Mouse (Mus musculus) heart, embryonic 13.5 days (tissue): Measurements from ENCODE around the gene Zfp352. TPM values are rescaled to one million over a fixed set of nuclear protein-coding genes. Genes with fewer than 3 reads are reported as not detected.
"Not testable (repeated sequence)": the region's sequence is repeated elsewhere in the genome, so short reads cannot be mapped to it uniquely, and the experiment has no call there.

Experiments used
- ATAC-seq: fragments of 200-750 bp; cut with Nextera tagmentation; 2 replicates; pipeline ENCODE4 v1.8.0; 2017; ENCODE audit warnings: moderate TSS enrichment; ENCODE audit not compliant: insufficient number of reproducible peaks, low FRiP score, low TSS enrichment; ENCODE audit errors: extremely low read depth
- H3K27ac ChIP-seq: fragments of 300-500 bp; sonication (generic); replicated peaks from 2 replicates; pipeline ENCODE4 v1.5.1; 2015; ENCODE audit warnings: moderate library complexity, mild to moderate bottlenecking, inconsistent platforms
- H3K27me3 ChIP-seq: fragments of 300-500 bp; sonication (generic); replicated peaks from 2 replicates; pipeline ENCODE4 v1.6.1; 2015; ENCODE audit warnings: mild to moderate bottlenecking, inconsistent platforms
- H3K36me3 ChIP-seq: fragments of 300-500 bp; sonication (generic); 2 replicates; pipeline ENCODE4 v1.6.1; 2015; ENCODE audit warnings: mild to moderate bottlenecking, inconsistent platforms
- H3K4me1 ChIP-seq: fragments of 300-500 bp; sonication (generic); 2 replicates; pipeline ENCODE4 v1.6.1; 2015; ENCODE audit warnings: inconsistent platforms
- H3K4me2 ChIP-seq: fragments of 300-500 bp; sonication (generic); 2 replicates; pipeline ENCODE4 v1.6.1; 2015; ENCODE audit warnings: inconsistent platforms, mild to moderate bottlenecking, moderate library complexity
- H3K4me3 ChIP-seq: fragments of 300-500 bp; sonication (generic); 2 replicates; pipeline ENCODE4 v1.5.1; 2015; ENCODE audit warnings: moderate library complexity, mild to moderate bottlenecking, inconsistent platforms
- H3K9ac ChIP-seq: fragments of 300-500 bp; sonication (generic); 2 replicates; pipeline ENCODE4 v1.6.1; 2015; ENCODE audit warnings: inconsistent platforms, mild to moderate bottlenecking, moderate library complexity
- H3K9me3 ChIP-seq: fragments of 300-500 bp; sonication (generic); 2 replicates; pipeline ENCODE4 v1.6.1; 2016; ENCODE audit warnings: inconsistent platforms
- WGBS: fragments of 180-500 bp; shearing (Covaris S2); methylation state at CpG from one replicate; pipeline ENCODE4 v1.1.7; 2015; ENCODE audit warnings: mixed read lengths; 5-methylcytosine and 5-hydroxymethylcytosine counted together
- polyA plus RNA-seq: library from polyadenylated mRNA; unstranded; fragments of >200 nt; fragmentation: Nextera tagmentation; extraction: Ambion mirVana; gene quantifications from 2 replicates; pipeline ENCODE4 v1.2.1, GENCODE M21; 2015

Zfp352 gene
- not detected in 2 replicates for polyA plus RNA-seq

- ATAC-seq, result no peak
- H3K9ac ChIP-seq, result no peak within 1 kb of the TSS
- no peaks in the 10 kb centered on the region for H3K4me1 ChIP-seq
- no peak within 1 kb of the TSS for H3K4me2 ChIP-seq
- H3K4me3 ChIP-seq, result no peak within 1 kb of the TSS
- 74% methylated on average over 2 of the region's 2 CpGs for WGBS
- H3K9me3 ChIP-seq, result 0 out of 2 replicates have a peak, but pooled peaks cover 3% of the 10 kb centered on the region
- H3K36me3 ChIP-seq, result no peaks in the 10 kb centered on the region
- H3K27ac ChIP-seq, result no peak within 1 kb of the TSS
- H3K27me3 ChIP-seq, result no peaks in the 10 kb centered on the region
Observed at GRCm38 (mm10) chr4:90218520-90218919, at the start of gene Zfp352. Zfp352 (plus strand) TSS chr4:90218820.

- Histone ChIP-seq H3K27ac (no peak overlapping the region), H3K36me3 (no peaks in the 10 kb centered on the region), H3K4me2 (no peak overlapping the region), H3K9ac (no peak overlapping the region), H3K4me3 (no peak overlapping the region), H3K27me3 (no peaks in the 10 kb centered on the region), H3K9me3 (no peaks in the 10 kb centered on the region), H3K4me1 (no peaks in the 10 kb centered on the region)
- ATAC-seq, result no peak
- WGBS, result 56% methylated on average over 3 of the region's 3 CpGs
Observed at GRCm38 (mm10) chr4:90170890-90171483, 47.6 kb upstream of the Zfp352 start.

DNA sequence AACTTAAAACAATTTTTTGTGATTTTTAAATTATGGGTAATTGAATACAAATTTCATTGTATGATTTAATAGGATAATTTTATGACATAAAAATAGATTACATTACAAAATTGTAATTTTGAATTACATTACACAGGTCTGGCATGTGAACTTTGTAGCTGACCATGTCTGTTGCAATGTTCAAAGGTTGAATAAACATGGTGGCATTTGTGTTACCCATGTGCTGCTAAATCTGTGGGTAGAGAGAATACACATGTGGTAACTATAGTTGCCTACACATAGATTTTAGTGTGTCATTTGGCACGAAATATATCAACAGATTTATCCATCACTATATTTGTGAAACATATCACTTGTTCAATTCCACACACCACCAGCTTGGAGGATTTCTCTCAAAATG lies 44.6 kb upstream of the Zfp352 start:
- Histone ChIP-seq H3K27ac (no peak overlapping the region), H3K4me2 (no peak overlapping the region), H3K4me1 (no peaks in the 10 kb centered on the region), H3K9ac (no peak overlapping the region), H3K4me3 (no peak overlapping the region), H3K36me3 (no peaks in the 10 kb centered on the region), H3K9me3 (no peaks in the 10 kb centered on the region), H3K27me3 (no peaks in the 10 kb centered on the region)
- 52% methylated on average over 1 of the region's 1 CpGs for whole genome bisulfite sequencing
- no peak for ATAC-seq

DNA sequence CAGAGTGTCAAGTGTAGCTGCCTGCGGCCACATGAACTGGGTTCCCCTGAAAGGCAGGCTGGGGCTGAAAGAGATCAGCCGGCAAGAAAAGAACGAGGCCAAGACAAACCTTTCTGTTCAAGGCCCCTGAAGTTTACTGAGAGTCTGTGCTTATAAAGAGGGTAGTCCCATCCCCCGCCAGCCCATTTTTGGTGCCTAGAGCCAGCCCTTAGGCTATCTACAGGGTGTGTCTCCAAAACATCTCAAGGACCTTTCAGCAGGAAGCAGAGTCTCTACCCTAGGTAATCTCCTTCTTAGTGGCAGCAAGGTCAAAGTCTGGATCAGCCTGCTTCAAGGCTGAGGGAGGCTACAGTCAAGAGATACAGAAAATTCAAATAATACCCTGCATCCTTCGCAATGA lies 15.2 kb upstream of the Zfp352 start:
- ATAC-seq, result no peak
- Histone ChIP-seq H3K9me3 (no peaks in the 10 kb centered on the region), H3K4me1 (no peaks in the 10 kb centered on the region), H3K9ac (no peak overlapping the region), H3K4me2 (no peak overlapping the region), H3K4me3 (no peak overlapping the region), H3K27ac (no peak overlapping the region), H3K36me3 (no peaks in the 10 kb centered on the region), H3K27me3 (no peaks in the 10 kb centered on the region)
- 61% methylated on average over 5 of the region's 5 CpGs for WGBS

DNA sequence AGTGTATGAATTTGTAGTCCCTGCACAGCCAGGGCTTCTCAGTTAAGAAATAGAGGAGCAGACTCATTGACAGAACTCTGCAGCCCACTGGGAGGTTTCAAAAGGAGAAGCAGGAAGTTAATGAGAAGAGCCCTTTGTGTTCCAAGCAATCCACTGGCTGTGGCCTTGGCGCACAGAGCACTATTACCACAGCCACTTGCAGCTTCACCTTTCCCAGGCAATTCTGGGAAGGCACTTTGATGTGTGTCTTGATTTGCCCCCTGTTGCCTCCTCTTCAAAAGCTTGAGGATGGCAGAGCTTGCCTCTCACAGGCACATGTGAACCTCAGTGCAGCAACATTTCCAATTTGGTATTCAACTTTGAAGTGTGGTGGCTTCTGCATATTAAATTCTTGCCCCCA lies 7.1 kb upstream of the Zfp352 start:
- Histone ChIP-seq H3K36me3 (no peaks in the 10 kb centered on the region), H3K27me3 (no peaks in the 10 kb centered on the region), H3K9ac (no peak overlapping the region), H3K4me3 (no peak overlapping the region), H3K27ac (no peak overlapping the region), H3K9me3 (no peaks in the 10 kb centered on the region), H3K4me1 (no peaks in the 10 kb centered on the region), H3K4me2 (no peak overlapping the region)
- 43% methylated on average over 1 of the region's 1 CpGs for WGBS
- no peak for ATAC-seq

- Histone ChIP-seq H3K4me3 (no peak overlapping the region), H3K9me3 (no peaks in the 10 kb centered on the region), H3K27ac (no peak overlapping the region), H3K4me2 (no peak overlapping the region), H3K4me1 (no peaks in the 10 kb centered on the region), H3K36me3 (no peaks in the 10 kb centered on the region), H3K9ac (no peak overlapping the region), H3K27me3 (no peaks in the 10 kb centered on the region)
- 57% methylated on average over 3 of the region's 3 CpGs for WGBS
- ATAC-seq, result no peak
Observed at GRCm38 (mm10) chr4:90212076-90212475, 6.5 kb upstream of the Zfp352 start.

DNA sequence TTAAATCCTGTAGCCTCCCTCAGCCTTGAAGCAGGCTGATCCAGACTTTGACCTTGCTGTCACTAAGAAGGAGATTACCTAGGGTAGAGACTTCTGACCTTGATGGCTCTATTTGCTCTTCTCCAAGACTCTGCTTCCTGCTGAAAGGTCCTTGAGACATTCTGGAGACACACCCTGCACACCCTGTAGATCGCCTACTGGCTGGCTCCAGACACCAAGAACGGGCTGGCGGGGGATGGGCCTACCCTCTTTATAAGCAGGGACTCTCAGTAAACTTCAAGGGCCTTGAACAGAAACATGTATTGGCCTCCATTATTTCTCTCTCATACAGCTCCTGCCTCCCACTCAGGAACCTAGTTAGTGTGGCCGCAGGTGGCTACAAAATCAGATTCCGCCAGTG lies 17.0 kb downstream of the Zfp352 start:
- not testable (repeated sequence) for H3K4me1 ChIP-seq, H3K4me3 ChIP-seq, ATAC-seq, H3K4me2 ChIP-seq, H3K27me3 ChIP-seq, H3K27ac ChIP-seq, H3K9ac ChIP-seq, H3K9me3 ChIP-seq, H3K36me3 ChIP-seq
- WGBS, result 83% methylated on average over 5 of the region's 5 CpGs

- H3K4me3 ChIP-seq, result no peak overlapping the region
- no peak overlapping the region for H3K4me2 ChIP-seq
- no peaks in the 10 kb centered on the region for H3K4me1 ChIP-seq
- H3K9me3 ChIP-seq, result peaks cover 33% of the 10 kb centered on the region
- ATAC-seq, result no peak
- no peak overlapping the region for H3K9ac ChIP-seq
- H3K36me3 ChIP-seq, result no peaks in the 10 kb centered on the region
- H3K27me3 ChIP-seq, result no peaks in the 10 kb centered on the region
- no peak overlapping the region for H3K27ac ChIP-seq
Observed at GRCm38 (mm10) chr4:90269781-90270180, 51.2 kb downstream of the Zfp352 start.
